Mouse (Mus musculus): ENCODE measurements around the gene Dapk2. TPM values are rescaled to one million over a fixed set of nuclear protein-coding genes. Genes with fewer than 3 reads are reported as not detected.
A peak's percentile ranks its signal among the peaks of the same experiment; 100 is the strongest.

Gene Dapk2
- polyA plus RNA-seq, 2 experiments: 11.7 to 25.2 TPM

DNA sequence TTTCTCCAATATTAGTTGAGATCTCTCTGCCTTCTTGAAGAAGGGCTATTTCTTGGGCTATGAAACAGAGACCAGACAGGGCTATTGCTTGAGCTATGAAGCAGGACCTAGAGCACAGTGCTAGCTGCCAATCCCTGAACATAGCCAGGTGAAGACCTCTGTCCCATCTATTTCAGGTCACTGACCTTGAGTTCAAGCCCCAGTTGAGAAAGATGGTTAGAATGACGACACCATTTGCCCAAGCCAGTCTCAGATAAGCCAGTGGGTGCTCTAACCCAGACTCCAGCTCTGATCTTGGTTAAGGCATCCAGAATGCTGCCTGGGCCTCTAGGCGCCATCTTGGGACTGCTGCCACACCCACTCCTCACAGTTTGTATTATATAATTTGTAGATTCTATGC lies 135.3 kb downstream of the Dapk2 start:
- H3K4me3 ChIP-seq (ENCODE audit: insufficient read depth in 1 of 2, low read depth in 2 of 2, low read length in 2 of 2): no peak overlapping the region
- H3K27me3 ChIP-seq (ENCODE audit: control insufficient read depth, insufficient read depth, low read length): no peaks in the 10 kb centered on the region
- H3K9me3 ChIP-seq (ENCODE audit: control insufficient read depth, low read length): no peaks in the 10 kb centered on the region
- TF ChIP-seq EP300 (IDR thresholded peaks at IDR 0.05; ENCODE audit: low read depth) (no peak), CTCF (IDR thresholded peaks at IDR 0.05; ENCODE audit: low read depth) (no peak)
- H3K9ac ChIP-seq (replicated peaks): no peak overlapping the region
- H3K27ac ChIP-seq: no peak overlapping the region
- no peaks in the 10 kb centered on the region for H3K36me3 ChIP-seq (replicated peaks; ENCODE audit: control insufficient read depth, insufficient read depth, low read depth)
- no peak overlapping the region for H3K4me2 ChIP-seq (ENCODE audit: low read depth)
- DNase-seq (ENCODE audit: low read depth in 3 of 3, low spot score in 3 of 3): no peak
- peaks cover 4 to 6% of the 10 kb centered on the region in 2 experiments; a peak in 2 of 4 replicates for H3K4me1 ChIP-seq (replicated peaks; ENCODE audit: control insufficient read depth in 2 of 2, insufficient read depth in 2 of 2, low read length in 1 of 2)
- no peak for ATAC-seq (ENCODE audit: insufficient read depth)
- 51% methylated on average over 2 of the region's 2 CpGs for WGBS (ENCODE audit: insufficient replicate concordance)

DNA sequence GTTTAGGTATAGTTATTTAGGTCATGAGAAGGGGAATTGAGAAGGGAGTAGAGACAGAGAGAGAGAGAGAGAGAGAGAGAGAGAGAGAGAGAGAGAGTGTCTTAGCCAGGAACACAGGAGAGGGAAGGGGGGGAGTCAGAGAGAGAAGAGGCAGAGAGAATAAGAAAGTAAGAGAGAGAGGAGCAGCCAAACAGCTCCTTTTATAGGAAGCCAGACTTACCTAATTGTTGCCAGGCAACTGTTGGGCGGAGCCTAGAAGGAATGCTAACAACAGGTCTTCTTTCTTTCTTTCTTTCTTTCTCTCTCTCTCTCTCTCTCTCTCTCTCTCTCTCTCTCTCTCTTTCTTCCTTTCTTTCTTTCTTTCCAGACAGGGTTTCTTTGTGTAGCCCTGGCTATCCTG lies 136.2 kb downstream of the Dapk2 start:
- 81% methylated on average over 1 of the region's 1 CpGs for WGBS (ENCODE audit: insufficient replicate concordance)
- DNase-seq (ENCODE audit: low read depth in 3 of 3, low spot score in 3 of 3) (no peak), ATAC-seq (ENCODE audit: insufficient read depth) (no peak)
- H3K9me3 ChIP-seq (ENCODE audit: control insufficient read depth, low read length): no peaks in the 10 kb centered on the region
- no peak overlapping the region for H3K9ac ChIP-seq (replicated peaks)
- H3K27ac ChIP-seq: no peak overlapping the region
- H3K4me1 ChIP-seq (replicated peaks; ENCODE audit: control insufficient read depth in 2 of 2, insufficient read depth in 2 of 2, low read length in 1 of 2): peaks cover 4 to 6% of the 10 kb centered on the region in 2 experiments; a peak in 2 of 4 replicates
- no peaks in the 10 kb centered on the region for H3K36me3 ChIP-seq (replicated peaks; ENCODE audit: control insufficient read depth, insufficient read depth, low read depth)
- no peak overlapping the region for H3K4me2 ChIP-seq (ENCODE audit: low read depth)
- H3K4me3 ChIP-seq (ENCODE audit: insufficient read depth in 1 of 2, low read depth in 2 of 2, low read length in 2 of 2): no peak overlapping the region
- no peaks in the 10 kb centered on the region for H3K27me3 ChIP-seq (ENCODE audit: control insufficient read depth, insufficient read depth, low read length)
- TF ChIP-seq CTCF (IDR thresholded peaks at IDR 0.05; ENCODE audit: low read depth): no peak
- no peak for TF ChIP-seq EP300 (IDR thresholded peaks at IDR 0.05; ENCODE audit: low read depth)

DNA sequence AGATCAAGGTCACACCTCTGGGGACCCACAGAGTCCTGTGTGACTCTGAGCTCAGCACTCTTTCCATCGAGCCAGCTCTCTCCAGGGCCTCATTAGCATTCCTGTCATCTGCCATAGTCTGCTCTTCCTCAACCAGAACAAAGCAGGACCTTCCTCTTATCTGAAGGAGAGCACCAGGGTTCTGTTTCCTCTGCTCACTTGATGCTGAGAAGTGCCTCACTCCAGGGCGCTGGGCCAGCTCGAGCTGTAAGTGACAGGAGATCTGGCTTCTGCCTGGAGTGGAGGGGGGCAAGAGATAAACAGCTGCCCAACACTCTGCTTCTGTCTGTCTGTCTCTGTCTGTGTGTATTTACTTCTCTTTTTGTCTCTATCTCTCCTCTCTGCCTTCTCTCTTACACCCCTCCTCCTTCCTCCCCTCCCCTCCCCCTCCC lies 137.0 kb downstream of the Dapk2 start:
- peak; percentile 83 for ATAC-seq (ENCODE audit: insufficient read depth)
- H3K4me3 ChIP-seq (ENCODE audit: insufficient read depth in 1 of 2, low read depth in 2 of 2, low read length in 2 of 2): no peak overlapping the region
- H3K27me3 ChIP-seq (ENCODE audit: control insufficient read depth, insufficient read depth, low read length): no peaks in the 10 kb centered on the region
- peak; percentile 31 to 41 (median 34) for DNase-seq (ENCODE audit: low read depth in 3 of 3, low spot score in 3 of 3)
- TF ChIP-seq EP300 (IDR thresholded peaks at IDR 0.05; ENCODE audit: low read depth): peak; percentile 25; the same call in 1 of the 2 replicates
- TF ChIP-seq CTCF (IDR thresholded peaks at IDR 0.05; ENCODE audit: low read depth): no peak
- H3K4me2 ChIP-seq (ENCODE audit: low read depth): no peak overlapping the region
- no peaks in the 10 kb centered on the region for H3K9me3 ChIP-seq (ENCODE audit: control insufficient read depth, low read length)
- H3K9ac ChIP-seq (replicated peaks): no peak overlapping the region; the same call in 1 of the 2 replicates
- 2% methylated on average over 3 of the region's 3 CpGs for WGBS (ENCODE audit: insufficient replicate concordance)
- no peak overlapping the region for H3K27ac ChIP-seq
- peaks cover 4 to 6% of the 10 kb centered on the region in 2 experiments; a peak in 2 of 4 replicates for H3K4me1 ChIP-seq (replicated peaks; ENCODE audit: control insufficient read depth in 2 of 2, insufficient read depth in 2 of 2, low read length in 1 of 2)
- H3K36me3 ChIP-seq (replicated peaks; ENCODE audit: control insufficient read depth, insufficient read depth, low read depth): no peaks in the 10 kb centered on the region

DNA sequence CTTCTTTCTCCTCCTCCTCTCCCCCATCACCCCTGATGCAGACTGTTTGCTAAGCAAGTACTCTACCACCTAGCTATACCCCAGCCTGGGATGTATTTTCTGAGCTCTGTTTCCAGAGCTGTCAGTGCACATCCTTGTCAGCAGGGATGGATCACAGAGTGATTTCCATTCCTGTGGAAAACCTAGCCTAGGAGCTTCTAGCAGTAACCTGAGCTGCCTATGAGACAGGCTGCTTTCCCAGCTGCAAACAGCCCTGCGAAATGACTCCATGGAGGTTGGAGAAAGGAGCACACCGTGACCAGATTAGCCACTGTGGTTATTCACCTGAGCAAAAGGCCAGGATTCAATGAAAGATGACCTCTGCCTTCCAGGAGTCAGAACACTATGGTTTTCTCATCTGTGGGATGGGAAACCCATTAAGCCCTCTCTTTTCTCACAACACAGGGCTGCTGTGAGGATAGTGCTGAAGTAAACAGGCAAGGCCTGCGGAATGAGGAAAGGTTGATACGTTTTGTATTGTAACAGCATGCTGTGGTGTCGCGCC lies 137.6 kb downstream of the Dapk2 start:
- ATAC-seq (ENCODE audit: insufficient read depth) (no peak), DNase-seq (ENCODE audit: low read depth in 3 of 3, low spot score in 3 of 3) (no peak)
- Histone ChIP-seq H3K9ac (replicated peaks) (no peak overlapping the region), H3K27ac (no peak overlapping the region), H3K4me2 (ENCODE audit: low read depth) (no peak overlapping the region), H3K36me3 (replicated peaks; ENCODE audit: control insufficient read depth, insufficient read depth, low read depth) (no peaks in the 10 kb centered on the region), H3K4me1 (replicated peaks; ENCODE audit: control insufficient read depth in 2 of 2, insufficient read depth in 2 of 2, low read length in 1 of 2) (peaks cover 4 to 6% of the 10 kb centered on the region in 2 experiments; a peak in 2 of 4 replicates), H3K27me3 (ENCODE audit: control insufficient read depth, insufficient read depth, low read length) (no peaks in the 10 kb centered on the region), H3K4me3 (ENCODE audit: insufficient read depth in 1 of 2, low read depth in 2 of 2, low read length in 2 of 2) (no peak overlapping the region), H3K9me3 (ENCODE audit: control insufficient read depth, low read length) (no peaks in the 10 kb centered on the region)
- WGBS (ENCODE audit: insufficient replicate concordance): 69% methylated on average over 6 of the region's 6 CpGs
- TF ChIP-seq CTCF (IDR thresholded peaks at IDR 0.05; ENCODE audit: low read depth) (no peak), EP300 (IDR thresholded peaks at IDR 0.05; ENCODE audit: low read depth) (no peak)

DNA sequence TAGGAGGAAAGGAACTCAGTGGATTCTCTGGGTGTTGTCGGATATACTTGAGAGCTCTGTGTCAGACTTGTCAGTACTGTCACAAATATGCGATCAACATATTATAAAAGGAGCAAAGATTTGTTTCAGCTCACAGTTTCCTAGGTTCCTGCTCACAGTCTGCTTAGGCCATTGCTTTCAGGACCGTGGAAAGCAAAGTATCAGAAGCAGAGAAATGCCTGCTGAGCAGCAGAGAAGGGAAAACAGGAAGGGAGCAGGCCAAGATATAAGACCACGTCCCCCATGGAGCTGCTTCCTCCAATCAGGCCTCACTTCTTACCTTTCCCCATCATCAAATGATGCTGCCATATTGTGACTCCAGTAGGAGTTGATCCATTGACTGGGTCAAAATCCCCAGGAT lies 140.8 kb downstream of the Dapk2 start:
- H3K27me3 ChIP-seq (ENCODE audit: control insufficient read depth, insufficient read depth, low read length): no peaks in the 10 kb centered on the region; the same call in 1 of the 2 replicates
- ATAC-seq (ENCODE audit: insufficient read depth) (no peak), DNase-seq (ENCODE audit: low read depth in 3 of 3, low spot score in 3 of 3) (no peak)
- H3K36me3 ChIP-seq (replicated peaks; ENCODE audit: control insufficient read depth, insufficient read depth, low read depth): no peaks in the 10 kb centered on the region
- 67% methylated on average over 4 of the region's 4 CpGs for WGBS (ENCODE audit: insufficient replicate concordance)
- H3K4me3 ChIP-seq (ENCODE audit: insufficient read depth in 1 of 2, low read depth in 2 of 2, low read length in 2 of 2): no peak overlapping the region
- H3K4me1 ChIP-seq (replicated peaks; ENCODE audit: control insufficient read depth in 2 of 2, insufficient read depth in 2 of 2, low read length in 1 of 2): peaks cover 4 to 6% of the 10 kb centered on the region in 2 experiments; a peak in 2 of 4 replicates
- H3K27ac ChIP-seq: no peak overlapping the region
- H3K9me3 ChIP-seq (ENCODE audit: control insufficient read depth, low read length): no peaks in the 10 kb centered on the region
- no peak overlapping the region for H3K4me2 ChIP-seq (ENCODE audit: low read depth)
- H3K9ac ChIP-seq (replicated peaks): no peak overlapping the region
- TF ChIP-seq EP300 (IDR thresholded peaks at IDR 0.05; ENCODE audit: low read depth) (no peak), CTCF (IDR thresholded peaks at IDR 0.05; ENCODE audit: low read depth) (no peak)

All from liver, embryonic 14.5 days (tissue).